Mouse (Mus musculus) limb, embryonic 11.5 days (tissue): ENCODE measurements at regions not wholly inside any gene's neighbourhood (a gene's known extent, or its start where the extent isn't known, plus 50 kb on each side); places are given as distances from the start of the nearest gene placed in this dataset.

Source experiments
- ATAC-seq: fragments of 200-750 bp; cut with Nextera tagmentation; 2 replicates; pipeline ENCODE4 v1.8.0; 2017; ENCODE audit warnings: low read depth; ENCODE audit not compliant: insufficient number of reproducible peaks, low FRiP score, low TSS enrichment
- DNase-seq: peaks from one replicate; pipeline ENCODE4 v3.0.0-alpha.2; 2015; ENCODE audit warnings: low spot score
- H3K27ac ChIP-seq: fragments of 300-500 bp; sonication (generic); replicated peaks from 2 replicates; pipeline ENCODE4 v1.5.1; 2014; ENCODE audit warnings: low read depth, mild to moderate bottlenecking, low read length
- H3K27me3 ChIP-seq: fragments of 300-500 bp; sonication (generic); 2 replicates; pipeline ENCODE4 v1.6.1; 2014; ENCODE audit warnings: mild to moderate bottlenecking, low read length, mixed read lengths; ENCODE audit not compliant: control insufficient read depth, insufficient read depth
- H3K36me3 ChIP-seq: fragments of 300-500 bp; sonication (generic); 2 replicates; pipeline ENCODE4 v1.6.1; 2014; ENCODE audit warnings: mild to moderate bottlenecking, low read length, moderate library complexity, mixed read lengths; ENCODE audit not compliant: control insufficient read depth, insufficient read depth
- H3K4me1 ChIP-seq: fragments of 300-500 bp; sonication (generic); 2 replicates; pipeline ENCODE4 v1.6.1; 2014; ENCODE audit warnings: low read length, mixed read lengths; ENCODE audit not compliant: control insufficient read depth, insufficient read depth
- H3K4me2 ChIP-seq: fragments of 300-500 bp; sonication (generic); 2 replicates; pipeline ENCODE4 v1.6.1; 2014; ENCODE audit warnings: low read depth, mild to moderate bottlenecking, moderate library complexity; ENCODE audit not compliant: severe bottlenecking
- H3K4me3 ChIP-seq: fragments of 300-500 bp; sonication (generic); 2 replicates; pipeline ENCODE4 v1.5.1; 2014; ENCODE audit warnings: low read depth, low read length
- H3K9ac ChIP-seq: fragments of 300-500 bp; sonication (generic); 2 replicates; pipeline ENCODE4 v1.6.1; 2014; ENCODE audit warnings: mild to moderate bottlenecking, low read length
- H3K9me3 ChIP-seq: fragments of 300-500 bp; sonication (generic); 2 replicates; pipeline ENCODE4 v1.6.1; 2016; ENCODE audit warnings: low read length; ENCODE audit not compliant: control insufficient read depth
- WGBS: fragments of 180-500 bp; shearing (Covaris S2); extraction: QIAGEN DNeasy Blood & Tissue Kit; methylation state at CpG from one replicate; pipeline ENCODE4 v1.1.7; 2014; 5-methylcytosine and 5-hydroxymethylcytosine counted together

GRCm38 (mm10) chr1:191486766-191487165 is 83.7 kb upstream of the Ppp2r5a start:
- H3K9ac ChIP-seq: no peak overlapping the region
- no peak for DNase-seq
- no peak overlapping the region for H3K4me2 ChIP-seq
- no peak overlapping the region for H3K4me3 ChIP-seq
- H3K4me1 ChIP-seq: peaks cover 4% of the 10 kb centered on the region; the same call in 1 of the 2 replicates
- ATAC-seq: no peak
- H3K36me3 ChIP-seq: no peaks in the 10 kb centered on the region
- H3K9me3 ChIP-seq: no peaks in the 10 kb centered on the region
- H3K27me3 ChIP-seq: no peaks in the 10 kb centered on the region
- 23% methylated on average over 6 of the region's 6 CpGs for WGBS
- H3K27ac ChIP-seq: no peak overlapping the region

GRCm38 (mm10) chr1:191484726-191485425 is 81.8 kb upstream of the Ppp2r5a start:
- no peak overlapping the region for H3K4me3 ChIP-seq
- ATAC-seq (no peak), DNase-seq (no peak)
- 89% methylated on average over 8 of the region's 8 CpGs for WGBS
- H3K27ac ChIP-seq: no peak overlapping the region
- H3K4me1 ChIP-seq: no peaks in the 10 kb centered on the region; the same call in 1 of the 2 replicates
- H3K9me3 ChIP-seq: no peaks in the 10 kb centered on the region
- no peaks in the 10 kb centered on the region for H3K36me3 ChIP-seq
- H3K4me2 ChIP-seq: no peak overlapping the region
- H3K27me3 ChIP-seq: no peaks in the 10 kb centered on the region
- no peak overlapping the region for H3K9ac ChIP-seq

- 76% methylated on average over 13 of the region's 13 CpGs for WGBS
- no peak for DNase-seq
- ATAC-seq: no peak
- no peaks in the 10 kb centered on the region for H3K36me3 ChIP-seq
- no peaks in the 10 kb centered on the region for H3K9me3 ChIP-seq
- H3K27me3 ChIP-seq: no peaks in the 10 kb centered on the region
- H3K27ac ChIP-seq: no peak overlapping the region
- no peak overlapping the region for H3K4me2 ChIP-seq
- H3K4me1 ChIP-seq: no peaks in the 10 kb centered on the region
- H3K9ac ChIP-seq: no peak overlapping the region
- no peak overlapping the region for H3K4me3 ChIP-seq
These were observed 76.9 kb upstream of the Ppp2r5a start for GRCm38 (mm10) chr1:191479906-191480379.

- H3K36me3 ChIP-seq: no peaks in the 10 kb centered on the region
- no peak overlapping the region for H3K9ac ChIP-seq
- ATAC-seq (no peak), DNase-seq (no peak)
- H3K9me3 ChIP-seq: no peaks in the 10 kb centered on the region
- H3K27ac ChIP-seq: no peak overlapping the region
- no peak overlapping the region for H3K4me2 ChIP-seq
- H3K4me3 ChIP-seq: no peak overlapping the region
- no peaks in the 10 kb centered on the region for H3K27me3 ChIP-seq
- H3K4me1 ChIP-seq: no peaks in the 10 kb centered on the region
- 89% methylated on average over 5 of the region's 5 CpGs for whole genome bisulfite sequencing
These were observed 69.5 kb upstream of the Ppp2r5a start for GRCm38 (mm10) chr1:191472551-191472950.

GRCm38 (mm10) chr1:191471489-191471888 is 68.4 kb upstream of the Ppp2r5a start:
- no peak overlapping the region for H3K27ac ChIP-seq
- H3K9me3 ChIP-seq: no peaks in the 10 kb centered on the region
- no peak overlapping the region for H3K9ac ChIP-seq
- H3K4me2 ChIP-seq: no peak overlapping the region
- H3K27me3 ChIP-seq: no peaks in the 10 kb centered on the region
- DNase-seq (no peak), ATAC-seq (no peak)
- no peaks in the 10 kb centered on the region for H3K4me1 ChIP-seq
- no peak overlapping the region for H3K4me3 ChIP-seq
- H3K36me3 ChIP-seq: no peaks in the 10 kb centered on the region
- WGBS: 78% methylated on average over 2 of the region's 2 CpGs

GRCm38 (mm10) chr1:191470190-191470985 is 67.3 kb upstream of the Ppp2r5a start:
- Histone ChIP-seq H3K9me3 (no peaks in the 10 kb centered on the region), H3K4me3 (no peak overlapping the region), H3K36me3 (no peaks in the 10 kb centered on the region), H3K9ac (no peak overlapping the region), H3K27me3 (no peaks in the 10 kb centered on the region), H3K4me2 (no peak overlapping the region), H3K27ac (no peak overlapping the region), H3K4me1 (no peaks in the 10 kb centered on the region)
- ATAC-seq (no peak), DNase-seq (peak; percentile 17)
- 40% methylated on average over 13 of the region's 13 CpGs for WGBS

- Histone ChIP-seq H3K9ac (no peak overlapping the region), H3K4me2 (no peak overlapping the region), H3K27me3 (no peaks in the 10 kb centered on the region), H3K27ac (no peak overlapping the region), H3K9me3 (no peaks in the 10 kb centered on the region), H3K4me1 (no peaks in the 10 kb centered on the region), H3K4me3 (no peak overlapping the region), H3K36me3 (no peaks in the 10 kb centered on the region)
- ATAC-seq: no peak
- 56% methylated on average over 4 of the region's 4 CpGs for WGBS
- peak; percentile 19 for DNase-seq
These were observed 65.9 kb upstream of the Ppp2r5a start for GRCm38 (mm10) chr1:191468837-191469529.

GRCm38 (mm10) chr1:191466261-191466660 is 63.2 kb upstream of the Ppp2r5a start:
- no peaks in the 10 kb centered on the region for H3K9me3 ChIP-seq
- DNase-seq (no peak), ATAC-seq (no peak)
- no peak overlapping the region for H3K4me2 ChIP-seq
- no peak overlapping the region for H3K27ac ChIP-seq
- no peaks in the 10 kb centered on the region for H3K36me3 ChIP-seq
- H3K9ac ChIP-seq: no peak overlapping the region
- H3K4me1 ChIP-seq: peaks cover 8% of the 10 kb centered on the region
- 92% methylated on average over 3 of the region's 3 CpGs for WGBS
- no peaks in the 10 kb centered on the region for H3K27me3 ChIP-seq
- H3K4me3 ChIP-seq: no peak overlapping the region
